Mouse (Mus musculus): ENCODE results near the gene Dnajb14. TPM values are rescaled to one million over a fixed set of nuclear protein-coding genes. Genes with fewer than 3 reads are reported as not detected.

The Dnajb14 gene
- polyA plus RNA-seq (2021; fragmentation: Nextera tagmentation): 8.8 and 13.4 TPM in 2 replicates
- long read RNA-seq, experiment 1, full-length matches to known transcripts: 34 of 57 reads
- long read RNA-seq, experiment 1, partial matches to known transcripts: 4 of 57 reads
- long read RNA-seq, experiment 1, other reads (novel, unspliced or antisense): 19 of 57 reads
- long read RNA-seq, experiment 2, full-length matches to known transcripts: 29 of 63 reads
- long read RNA-seq, experiment 2, partial matches to known transcripts: 6 of 63 reads
- long read RNA-seq, experiment 2, other reads (novel, unspliced or antisense): 28 of 63 reads

DNA sequence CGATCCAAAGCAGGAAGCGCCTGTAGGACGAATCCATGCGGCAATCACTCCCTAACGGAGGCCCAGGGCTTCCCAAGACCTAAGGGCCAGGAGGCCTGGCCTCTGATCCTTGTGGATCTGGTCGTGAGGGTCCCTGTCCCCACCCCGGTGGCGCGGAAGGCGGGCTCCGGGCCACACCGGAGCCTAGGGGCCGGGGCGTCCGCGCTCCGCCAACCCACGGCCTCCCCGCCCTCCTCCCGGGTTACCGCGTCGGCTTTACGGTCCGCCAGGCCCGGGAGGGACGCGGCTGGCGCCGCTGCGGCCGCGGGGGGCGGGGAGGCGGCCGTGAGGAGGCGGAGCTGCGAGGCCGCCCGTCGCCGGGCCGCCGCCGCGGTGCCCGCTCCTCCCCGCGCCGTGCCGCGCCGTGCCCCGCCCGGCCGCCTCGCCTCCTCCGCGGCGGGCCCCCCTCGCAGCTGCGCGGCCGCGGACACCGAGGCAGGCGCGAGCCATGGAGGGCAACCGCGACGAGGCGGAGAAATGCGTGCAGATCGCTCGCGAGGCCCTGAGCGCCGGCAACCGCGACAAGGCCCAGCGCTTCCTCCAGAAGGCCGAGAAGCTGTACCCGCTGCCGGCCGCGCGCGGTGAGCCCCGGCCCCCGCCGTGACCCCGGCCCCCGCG lies at the start of gene Dnajb14:
Dnajb14 (plus strand) TSS at position 239 of the 657 bp plus-strand sequence.

GRCm38 (mm10) chr3:137864124-137864987 lies 3.1 kb upstream of the Dnajb14 start, which contains the start of gene H2afz:
Gene H2afz (plus strand): TSS chr3:137864487.

GRCm38 (mm10) chr3:137918172-137918931 lies 50.9 kb downstream of the Dnajb14 start, which contains the start of gene Lamtor3:
Gene Lamtor3 (plus strand): TSS chr3:137918506.

Other genes with a start within 250 kb of the Dnajb14 start
- gene Ddit4l, start 246.1 kb upstream of the Dnajb14 start, polyA plus RNA-seq (2021; fragmentation: Nextera tagmentation): 44.7 and 82.2 TPM in 2 replicates
- not detected in 2 replicates for gene Gm21962, start 196.2 kb upstream of the Dnajb14 start, polyA plus RNA-seq (2021; fragmentation: Nextera tagmentation)
- gene H2afz, start 3.2 kb upstream of the Dnajb14 start, polyA plus RNA-seq (2021; fragmentation: Nextera tagmentation): 660 and 757 TPM in 2 replicates
- gene Lamtor3, start 50.8 kb downstream of the Dnajb14 start, polyA plus RNA-seq (2021; fragmentation: Nextera tagmentation): 116 and 133 TPM in 2 replicates
- 2.4 and 4.8 TPM in 2 replicates for gene Dapp1, start 113.9 kb downstream of the Dnajb14 start, polyA plus RNA-seq (2021; fragmentation: Nextera tagmentation)
- 0.22 and 0.30 TPM in 2 replicates for gene 1110002E22Rik, start 197.4 kb downstream of the Dnajb14 start, polyA plus RNA-seq (2021; fragmentation: Nextera tagmentation)
- gene Gm5105, start 199.7 kb downstream of the Dnajb14 start, polyA plus RNA-seq (2021; fragmentation: Nextera tagmentation): 0.14 and 0.23 TPM in 2 replicates